Mouse (Mus musculus) cerebellum, adult 2 months (tissue): ENCODE data around the gene Zfp276. TPM values are rescaled to one million over a fixed set of nuclear protein-coding genes. Genes with fewer than 3 reads are reported as not detected.
A peak's percentile ranks its signal among the peaks of the same experiment; 100 is the strongest.

ENCODE experiments used
- DNase-seq, 2 experiments: peaks; one replicate each; pipeline ENCODE4 v3.0.0; 2021
- H3K27ac ChIP-seq: fragments of 200-500 bp; 2 replicates; pipeline ENCODE4 v1.5.1; 2012; ENCODE audit warnings: low read length, control low read depth, inconsistent platforms; ENCODE audit not compliant: insufficient read depth
- H3K27me3 ChIP-seq: fragments of 200-500 bp; 2 replicates; pipeline ENCODE4 v1.6.1; 2012; ENCODE audit warnings: inconsistent platforms, mild to moderate bottlenecking, low read length, moderate library complexity; ENCODE audit not compliant: control insufficient read depth, insufficient read depth
- H3K4me1 ChIP-seq: fragments of 200-500 bp; 2 replicates; pipeline ENCODE4 v1.6.1; 2011; ENCODE audit warnings: low read length; ENCODE audit not compliant: control insufficient read depth, insufficient read depth
- H3K4me3 ChIP-seq: fragments of 200-500 bp; replicated peaks from 2 replicates; pipeline ENCODE3; 2011; ENCODE audit warnings: mild to moderate bottlenecking, low read depth, low read length, control low read depth; ENCODE audit not compliant: insufficient read depth
- CTCF ChIP-seq: fragments of 200-500 bp; IDR thresholded peaks from 2 replicates; pipeline ENCODE4 v1.5.1; 2011; ENCODE audit warnings: low read depth, mild to moderate bottlenecking, control low read depth, low read length, moderate library complexity, borderline replicate concordance; ENCODE audit not compliant: insufficient read depth
- POLR2A ChIP-seq: fragments of 200-500 bp; IDR thresholded peaks from 2 replicates; pipeline ENCODE4 v1.6.1; 2011; ENCODE audit warnings: low read length, control low read depth, borderline replicate concordance; ENCODE audit not compliant: insufficient read depth
- WGBS: fragments of 180-500 bp; shearing (Covaris S2); methylation state at CpG from one replicate; pipeline ENCODE4 v1.1.7; 2018; 5-methylcytosine and 5-hydroxymethylcytosine counted together
- polyA plus RNA-seq: library from polyadenylated mRNA; depleted of rRNA; stranded (reverse); fragments of >200 nt; gene quantifications from 2 replicates; pipeline ENCODE4 v1.2.3, GENCODE M21; 2012; rRNA removed

Gene Zfp276
- 33.5 and 36.8 TPM in 2 replicates for polyA plus RNA-seq

DNA sequence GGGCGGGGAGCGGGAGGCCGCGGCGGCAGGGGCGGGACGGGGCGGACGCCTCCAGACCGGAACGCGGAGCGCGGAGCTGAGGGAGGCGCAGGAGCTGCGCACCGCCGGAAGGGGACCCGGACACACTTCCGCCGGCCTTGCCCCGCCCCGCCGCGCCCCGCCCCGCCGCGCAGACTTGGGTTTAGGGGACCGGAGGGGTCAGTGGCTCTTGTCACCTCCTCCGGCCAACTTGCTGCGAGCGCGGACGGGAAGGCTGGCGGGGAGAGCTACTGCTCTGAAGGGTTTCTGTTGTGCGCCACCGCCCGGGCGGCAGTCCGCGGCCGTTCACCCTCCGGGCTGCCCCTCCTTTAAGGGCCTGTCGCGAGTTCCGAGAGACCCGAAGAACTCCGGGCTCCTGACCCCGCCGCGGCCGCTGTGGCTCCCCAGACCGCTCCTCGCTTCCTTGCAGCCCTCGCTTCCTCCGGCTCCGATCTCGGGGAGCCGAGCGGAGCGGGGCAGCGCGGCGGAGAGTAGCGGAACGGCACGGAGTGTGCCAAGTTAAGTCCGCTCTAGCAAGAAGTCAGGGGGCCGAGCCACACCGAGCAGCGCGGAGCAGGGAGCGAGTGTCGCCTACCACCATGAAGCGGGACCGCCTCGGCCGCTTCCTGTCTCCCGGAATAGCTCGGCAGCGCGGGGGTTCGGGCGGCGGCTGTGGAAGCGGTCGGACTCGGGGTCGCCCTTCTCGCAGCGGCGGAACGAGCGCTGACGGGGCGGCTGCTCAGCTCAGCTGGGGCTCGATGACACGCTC, at the start of gene Zfp276, which contains the start of gene Vps9d1:
TSS of gene Zfp276 (plus strand) at position 97 of the 787 bp plus-strand sequence.
TSS of gene Vps9d1 (minus strand) at position 250 of the 787 bp plus-strand sequence.
- under 1% methylated on average over 99 of the region's 99 CpGs for WGBS
- peak; percentile 83 to 89 for DNase-seq
- Histone ChIP-seq H3K4me1 (peaks cover 15% of the 10 kb centered on the region; the same call in 1 of the 2 replicates), H3K27ac (peak within 1 kb of the TSS; percentile 90), H3K4me3 (peak within 1 kb of the TSS; percentile 91), H3K27me3 (no peaks in the 10 kb centered on the region)
- TF ChIP-seq CTCF (no peak), POLR2A (no peak; the same call in 1 of the 2 replicates)

GRCm38 (mm10) chr8:123211876-123212275, 42.1 kb upstream of the Zfp276 start:
- 37% methylated on average over 10 of the region's 10 CpGs for WGBS
- Histone ChIP-seq H3K4me1 (peaks cover 2% of the 10 kb centered on the region; the same call in 1 of the 2 replicates), H3K27me3 (no peaks in the 10 kb centered on the region), H3K27ac (no peak overlapping the region), H3K4me3 (peak overlapping the region; percentile 77)
- TF ChIP-seq CTCF: no peak
- TF ChIP-seq POLR2A: no peak
- no peak for DNase-seq

- DNase-seq: peak; percentile 88 to 90
- Histone ChIP-seq H3K27ac (peak within 1 kb of the TSS; percentile 65; the same call in 1 of the 2 replicates), H3K4me1 (peaks cover 2% of the 10 kb centered on the region; the same call in 1 of the 2 replicates), H3K27me3 (no peaks in the 10 kb centered on the region), H3K4me3 (peak within 1 kb of the TSS; percentile 77)
- peak; percentile 83 for TF ChIP-seq POLR2A
- peak; percentile 52; the same call in 1 of the 2 replicates for TF ChIP-seq CTCF
- WGBS: under 1% methylated on average over 76 of the region's 76 CpGs
Measured at GRCm38 (mm10) chr8:123212321-123213117, 41.5 kb upstream of the Zfp276 start, which contains the start of the genes Chmp1a and Spata33. TSS of gene Chmp1a (minus strand) at chr8:123212763. TSS of gene Spata33 (plus strand) at chr8:123212832.

- no peaks in the 10 kb centered on the region for H3K27me3 ChIP-seq
- H3K4me1 ChIP-seq: peaks cover 2% of the 10 kb centered on the region; the same call in 1 of the 2 replicates
- no peak for DNase-seq
- H3K4me3 ChIP-seq: peak overlapping the region; percentile 77
- no peak overlapping the region for H3K27ac ChIP-seq
- TF ChIP-seq POLR2A (no peak), CTCF (no peak)
- 15% methylated on average over 22 of the region's 22 CpGs for WGBS
Measured at GRCm38 (mm10) chr8:123213118-123213772, 40.8 kb upstream of the Zfp276 start.

DNA sequence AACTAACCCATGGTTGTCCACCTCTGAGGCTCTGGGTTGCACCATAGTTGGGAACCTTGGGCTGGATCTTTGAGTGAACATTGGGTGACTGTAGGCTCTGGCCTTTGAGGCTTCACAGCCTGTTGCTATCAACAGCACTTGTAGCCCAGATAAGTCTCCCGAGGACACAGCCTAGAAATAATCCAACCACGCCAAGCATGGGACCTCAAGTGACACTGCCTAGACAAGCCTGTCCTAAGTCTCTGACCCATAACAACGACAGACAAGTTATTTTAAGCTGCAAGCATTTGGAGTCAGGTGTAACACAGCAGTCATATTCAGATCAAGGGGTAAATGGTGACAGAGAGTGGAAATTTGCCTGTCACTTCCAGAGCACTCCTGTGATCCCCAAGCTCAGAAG, 38.6 kb upstream of the Zfp276 start:
- no peak overlapping the region for H3K4me3 ChIP-seq
- H3K4me1 ChIP-seq: peaks cover 2% of the 10 kb centered on the region; the same call in 1 of the 2 replicates
- 80% methylated on average over 3 of the region's 3 CpGs for WGBS
- TF ChIP-seq CTCF (no peak), POLR2A (no peak)
- H3K27ac ChIP-seq: no peak overlapping the region
- no peaks in the 10 kb centered on the region for H3K27me3 ChIP-seq
- no peak for DNase-seq

DNA sequence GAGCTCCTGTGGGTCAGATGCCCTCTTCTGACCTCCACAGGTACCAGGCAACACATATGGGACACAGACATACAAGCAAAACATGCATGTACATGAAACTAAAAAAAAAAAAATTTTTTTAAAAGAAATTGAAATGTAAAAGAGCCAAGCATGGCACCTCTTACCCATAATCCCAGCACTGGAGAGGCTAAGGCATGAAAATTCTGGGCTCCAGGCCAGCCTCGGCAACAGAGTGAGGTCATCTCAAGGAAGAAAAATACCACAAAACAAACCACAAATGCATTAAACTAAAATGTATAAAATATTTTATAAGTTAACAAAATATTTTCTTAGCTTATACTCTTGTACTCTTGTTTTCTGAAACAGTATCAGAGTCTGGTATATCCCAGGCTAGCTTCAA, 33.1 kb upstream of the Zfp276 start:
- 45% methylated on average over 1 of the region's 1 CpGs for WGBS

More for the DNA sequence above, 33.1 kb upstream of the Zfp276 start:
- H3K4me1 ChIP-seq: peaks cover 2% of the 10 kb centered on the region; the same call in 1 of the 2 replicates
- no peak for DNase-seq
- TF ChIP-seq CTCF: no peak
- TF ChIP-seq POLR2A: no peak
- H3K4me3 ChIP-seq: no peak overlapping the region
- no peaks in the 10 kb centered on the region for H3K27me3 ChIP-seq
- H3K27ac ChIP-seq: no peak overlapping the region
